Mouse (Mus musculus) left cerebral cortex, adult 2 months (tissue): Measurements from ENCODE around the gene Ddx6. TPM values are rescaled to one million over a fixed set of nuclear protein-coding genes. Genes with fewer than 3 reads are reported as not detected.
"Not testable (repeated sequence)": the region's sequence is repeated elsewhere in the genome, so short reads cannot be mapped to it uniquely, and the experiment has no call there.

Source experiments
- DNase-seq, 2 experiments: peaks; one replicate each; pipeline ENCODE4 v3.0.0; 2021 to 2022; ENCODE audit warnings: low spot score in 2 of 2, mixed read lengths in 1 of 2; ENCODE audit errors: extremely low spot score in 1 of 2
- H3K27ac ChIP-seq: fragments of 200-600 bp; 2 replicates; pipeline ENCODE4 v1.8.1; 2022
- H3K4me3 ChIP-seq: fragments of 200-600 bp; 2 replicates; pipeline ENCODE4 v1.8.1; 2022
- CTCF ChIP-seq: fragments of 200-600 bp; IDR thresholded peaks from 2 replicates; pipeline ENCODE4 v1.8.1; 2022; ENCODE audit warnings: antibody characterized with exemption, mild to moderate bottlenecking, moderate library complexity
- intact Hi-C: fragments of 180-260 bp; cut with DNase I; formaldehyde crosslinking; loops from one replicate; pipeline ENCODE4 v1.15.1; 2025
- total RNA-seq, 2 experiments: library from RNA; stranded (reverse); gene quantifications; 2 replicates each; pipeline ENCODE4 v1.2.3; 2021

The Ddx6 gene
- total RNA-seq, 2 experiments from 2014 or later: 145 to 148 TPM

- intact Hi-C loops: no loop called here
- no peak overlapping the region for H3K4me3 ChIP-seq
- no peak overlapping the region for H3K27ac ChIP-seq
- TF ChIP-seq CTCF: no peak
- DNase-seq: no peak
These were observed 16.4 kb downstream of the Ddx6 start for GRCm38 (mm10) chr9:44621114-44621513.

- intact Hi-C loops: no loop called here
- H3K4me3 ChIP-seq: no peak overlapping the region
- no peak for TF ChIP-seq CTCF
- no peak overlapping the region for H3K27ac ChIP-seq
- no peak for DNase-seq
These were observed 19.7 kb downstream of the Ddx6 start for GRCm38 (mm10) chr9:44624390-44624789.

- Histone ChIP-seq H3K4me3 (no peak overlapping the region), H3K27ac (no peak overlapping the region)
- TF ChIP-seq CTCF: no peak
- DNase-seq: no peak
- intact Hi-C loops: no loop called here
These were observed 21.6 kb downstream of the Ddx6 start for GRCm38 (mm10) chr9:44626268-44626667.

GRCm38 (mm10) chr9:44637551-44638169 lies 33.0 kb downstream of the Ddx6 start:
- Histone ChIP-seq H3K27ac (no peak overlapping the region), H3K4me3 (no peak overlapping the region)
- intact Hi-C loops: loop anchor here (10.0 kb wide), 1 partner anchor 297 kb away; no protein-coding TSS in a partner anchor
- TF ChIP-seq CTCF: peak; percentile 1
- DNase-seq: no peak

GRCm38 (mm10) chr9:44638726-44639125 lies 34.0 kb downstream of the Ddx6 start:
- intact Hi-C loops: loop anchor here (10.0 kb wide), 1 partner anchor 296 kb away; no protein-coding TSS in a partner anchor
- not testable (repeated sequence) for DNase-seq, H3K27ac ChIP-seq, H3K4me3 ChIP-seq

GRCm38 (mm10) chr9:44640028-44640427 lies 35.3 kb downstream of the Ddx6 start:
- DNase-seq, intact Hi-C loops, H3K4me3 ChIP-seq, H3K27ac ChIP-seq: not testable (repeated sequence)

GRCm38 (mm10) chr9:44640646-44641357 lies 36.1 kb downstream of the Ddx6 start:
- H3K4me3 ChIP-seq: no peak overlapping the region
- DNase-seq: no peak
- no peak for TF ChIP-seq CTCF
- intact Hi-C loops: no loop called here
- no peak overlapping the region for H3K27ac ChIP-seq

GRCm38 (mm10) chr9:44641616-44642015 lies 36.9 kb downstream of the Ddx6 start:
- intact Hi-C loops: no loop called here
- no peak for DNase-seq
- H3K27ac ChIP-seq: no peak overlapping the region
- no peak for TF ChIP-seq CTCF
- no peak overlapping the region for H3K4me3 ChIP-seq

GRCm38 (mm10) chr9:44643103-44643502 lies 38.4 kb downstream of the Ddx6 start:
- TF ChIP-seq CTCF: no peak
- Histone ChIP-seq H3K4me3 (no peak overlapping the region), H3K27ac (no peak overlapping the region)
- DNase-seq: no peak
- intact Hi-C loops: no loop called here

- Histone ChIP-seq H3K27ac (no peak overlapping the region), H3K4me3 (no peak overlapping the region)
- no peak for TF ChIP-seq CTCF
- intact Hi-C loops: no loop called here
- DNase-seq: no peak
These were observed 39.5 kb downstream of the Ddx6 start for GRCm38 (mm10) chr9:44644186-44644585.

GRCm38 (mm10) chr9:44645481-44645880 lies 40.8 kb downstream of the Ddx6 start:
- no peak; the same call in 1 of the 2 replicates for TF ChIP-seq CTCF
- no peak overlapping the region for H3K27ac ChIP-seq
- no peak overlapping the region for H3K4me3 ChIP-seq
- DNase-seq: no peak
- intact Hi-C loops: no loop called here

- DNase-seq: no peak
- no peak overlapping the region for H3K4me3 ChIP-seq
- intact Hi-C loops: no loop called here
- TF ChIP-seq CTCF: no peak
- H3K27ac ChIP-seq: no peak overlapping the region
These were observed 41.2 kb downstream of the Ddx6 start for GRCm38 (mm10) chr9:44645924-44646323.

- Histone ChIP-seq H3K27ac (no peak overlapping the region), H3K4me3 (no peak overlapping the region)
- no peak for DNase-seq
- no peak for TF ChIP-seq CTCF
- intact Hi-C loops: no loop called here
These were observed 41.7 kb downstream of the Ddx6 start for GRCm38 (mm10) chr9:44646366-44646765.
